Comparison of ENCODE assay signal across 16 mouse cellular contexts in genomic region chr12:24842299-24842910, GRCm38 (mm10). TPM values are rescaled to one million over a fixed set of nuclear protein-coding genes. Genes with fewer than 3 reads are reported as not detected.
DNase-seq lines count a peak whose midpoint lies in the region; ATAC-seq and TF ChIP-seq lines count a peak whose summit lies in the region.
"Had no signal": no experiment of that assay in that cellular context is flagged by ENCODE, and none has a peak within 500 bp of the region (broad histone marks: within the 10 kb centered on the region; RNA-seq: fewer than 3 reads in every experiment).

No protein-coding gene starts in this region.

- H3K36me3 ChIP-seq in embryonic facial prominence, embryonic 15.5 days = no peaks in the 10 kb centered on the region
- no peaks in the 10 kb centered on the region for H3K36me3 ChIP-seq in myocyte (ENCODE audit: control insufficient read depth, insufficient read depth)
- H3K36me3 ChIP-seq in kidney, embryonic 16.5 days (ENCODE audit: insufficient read depth, low read length) = no peaks in the 10 kb centered on the region
- H3K36me3 ChIP-seq in hindbrain, embryonic 14.5 days (replicated peaks; ENCODE audit: control insufficient read depth, insufficient read depth) = no peaks in the 10 kb centered on the region
- H3K36me3 ChIP-seq: hindbrain, embryonic 15.5 days; limb, embryonic 12.5 days had no signal

- TF ChIP-seq CTCF in layer of hippocampus, adult 2 months (conservative IDR thresholded peaks at IDR 0.05) = no peak

- H3K9ac ChIP-seq in embryonic facial prominence, embryonic 15.5 days = no peak overlapping the region
- no peak overlapping the region for H3K9ac ChIP-seq in kidney, embryonic 16.5 days (replicated peaks; ENCODE audit: low read length)
- no peak overlapping the region for H3K9ac ChIP-seq in hindbrain, embryonic 14.5 days
- H3K9ac ChIP-seq: hindbrain, embryonic 15.5 days; limb, embryonic 12.5 days; liver, postnatal 0 days had no signal

- no peaks in the 10 kb centered on the region for H3K27me3 ChIP-seq in embryonic facial prominence, embryonic 15.5 days
- no peaks in the 10 kb centered on the region for H3K27me3 ChIP-seq in myocyte (ENCODE audit: control insufficient read depth, insufficient read depth, insufficient read length)
- no peaks in the 10 kb centered on the region for H3K27me3 ChIP-seq in kidney, embryonic 16.5 days (ENCODE audit: insufficient read depth, low read length)
- H3K27me3 ChIP-seq in hindbrain, embryonic 14.5 days (ENCODE audit: control insufficient read depth, insufficient read depth, low read length) = no peaks in the 10 kb centered on the region
- H3K27me3 ChIP-seq: hindbrain, embryonic 15.5 days; limb, embryonic 12.5 days had no signal

- WGBS in embryonic facial prominence, embryonic 15.5 days = 40% methylated on average over 11 of the region's 11 CpGs
- WGBS in kidney, embryonic 16.5 days = 73% methylated on average over 11 of the region's 11 CpGs
- 58% methylated on average over 11 of the region's 11 CpGs for WGBS in hindbrain, embryonic 14.5 days

- no peaks in the 10 kb centered on the region for H3K9me3 ChIP-seq in embryonic facial prominence, embryonic 15.5 days (replicated peaks)
- no peaks in the 10 kb centered on the region for H3K9me3 ChIP-seq in kidney, embryonic 16.5 days (ENCODE audit: low read length)
- no peaks in the 10 kb centered on the region for H3K9me3 ChIP-seq in hindbrain, embryonic 14.5 days (ENCODE audit: control insufficient read depth, low read length)
- H3K9me3 ChIP-seq: hindbrain, embryonic 15.5 days; limb, embryonic 12.5 days had no signal

- H3K4me2 ChIP-seq in embryonic facial prominence, embryonic 15.5 days (replicated peaks) = no peak overlapping the region
- peak overlapping the region; percentile 64 for H3K4me2 ChIP-seq in myocyte (ENCODE audit: low read depth)
- no peak overlapping the region for H3K4me2 ChIP-seq in kidney, embryonic 16.5 days (replicated peaks; ENCODE audit: low read depth, low read length)
- no peak overlapping the region for H3K4me2 ChIP-seq in hindbrain, embryonic 14.5 days (replicated peaks)
- H3K4me2 ChIP-seq: hindbrain, embryonic 15.5 days had no signal

- H3K27ac ChIP-seq in layer of hippocampus, adult 2 months = peak overlapping the region; percentile 28; the same call in 1 of the 2 replicates
- peak overlapping the region; percentile 66; the same call in 1 of the 2 replicates for H3K27ac ChIP-seq in embryonic facial prominence, embryonic 15.5 days (replicated peaks)
- H3K27ac ChIP-seq in kidney, embryonic 16.5 days (ENCODE audit: low read length) = no peak overlapping the region
- H3K27ac ChIP-seq in hindbrain, embryonic 14.5 days = no peak overlapping the region
- H3K27ac ChIP-seq: hindbrain, embryonic 15.5 days; limb, embryonic 12.5 days had no signal

- no peak for ATAC-seq in embryonic facial prominence, embryonic 15.5 days (ENCODE audit: insufficient number of reproducible peaks, low FRiP score, low TSS enrichment, low read depth)
- no peak for ATAC-seq in kidney, embryonic 16.5 days (ENCODE audit: low FRiP score, low TSS enrichment)
- no peak for ATAC-seq in hindbrain, embryonic 14.5 days (ENCODE audit: low FRiP score)
- ATAC-seq: liver, postnatal 0 days had no signal

- peaks cover 51% of the 10 kb centered on the region for H3K4me1 ChIP-seq in embryonic facial prominence, embryonic 15.5 days
- peaks cover 36% of the 10 kb centered on the region for H3K4me1 ChIP-seq in kidney, embryonic 16.5 days (ENCODE audit: insufficient read depth, low read length)
- peaks cover 39% of the 10 kb centered on the region for H3K4me1 ChIP-seq in hindbrain, embryonic 14.5 days (replicated peaks; ENCODE audit: control insufficient read depth, insufficient read depth, low read length)

- H3K4me3 ChIP-seq in layer of hippocampus, adult 2 months = no peak overlapping the region
- H3K4me3 ChIP-seq in embryonic facial prominence, embryonic 15.5 days (replicated peaks) = no peak overlapping the region
- no peak overlapping the region for H3K4me3 ChIP-seq in myocyte
- no peak overlapping the region for H3K4me3 ChIP-seq in kidney, embryonic 16.5 days (ENCODE audit: low read length)
- no peak overlapping the region for H3K4me3 ChIP-seq in hindbrain, embryonic 14.5 days (replicated peaks; ENCODE audit: low read length)
- H3K4me3 ChIP-seq: hindbrain, embryonic 15.5 days; limb, embryonic 12.5 days had no signal

- no peaks in the 10 kb centered on the region for H3K79me2 ChIP-seq in myocyte (ENCODE audit: control insufficient read depth, insufficient read depth)

- no peak for TF ChIP-seq POLR2A in myocyte (IDR thresholded peaks at IDR 0.05; ENCODE audit: insufficient read length, low read depth)

- DNase-seq in heart, adult 11 months = peak; percentile 49
- DNase-seq in heart, adult 8-10 months (ENCODE audit: low spot score) = no peak
- no peak for DNase-seq in layer of hippocampus, adult 2 months (ENCODE audit: low spot score in 2 of 2)
- DNase-seq in layer of hippocampus, adult 18-20 months (ENCODE audit: low spot score in 2 of 2) = no peak
- DNase-seq in hindbrain, embryonic 14.5 days (ENCODE audit: low spot score) = no peak
- DNase-seq: cerebellum, adult 18-20 months; gastrocnemius, postnatal 36 days; kidney, adult 9 months; liver, postnatal 0 days; lung, postnatal 36 days; right cerebral cortex, postnatal 4 days had no signal

- no peak overlapping the region for H3ac ChIP-seq in myocyte (ENCODE audit: control insufficient read depth, insufficient read length)

TF ChIP-seq in myocyte, 11 proteins besides CTCF, POLR2A, EP300 and RAD21:
- TF ChIP-seq CEBPB (IDR thresholded peaks at IDR 0.05; ENCODE audit: insufficient read depth, poor library complexity, severe bottlenecking) (no peak), REST (IDR thresholded peaks at IDR 0.05; ENCODE audit: insufficient read depth, insufficient read length) (no peak), TCF12 (IDR thresholded peaks at IDR 0.05; ENCODE audit: insufficient read depth, poor library complexity, severe bottlenecking) (peak; percentile 70), MYOG (IDR thresholded peaks at IDR 0.05; ENCODE audit: control insufficient read depth in 1 of 3, insufficient read depth in 1 of 3, insufficient read length in 2 of 3, low read depth in 2 of 3) (peak in 1 of 3 experiments; percentile 77), MYOD1 (IDR thresholded peaks at IDR 0.05; ENCODE audit: control insufficient read depth in 1 of 3, insufficient read length in 2 of 3, low read depth in 2 of 3) (peak in 1 of 3 experiments; percentile 47)
TF ChIP-seq in myocyte: peak in this region for 3.

RNA-seq across cellular contexts. Expression of gene Mboat2, which starts 11.7 kb away (rescaled TPM):
- total RNA-seq in heart, adult 8-10 months (2022) = 10 to 100 TPM in 2 of 4 experiments, 1 to 10 TPM in 2; 9.6 to 13.6 (median 9.9) TPM
- total RNA-seq in layer of hippocampus, adult 2 months (2021) = 10 to 100 TPM; 87.0 to 99.6 TPM
- total RNA-seq in layer of hippocampus, adult 18-20 months (2021) = 10 to 100 TPM; 83.9 to 88.1 TPM
- 64.8 and 69.0 TPM in 2 replicates for polyA plus RNA-seq in embryonic facial prominence, embryonic 15.5 days (2015; fragmentation: Nextera tagmentation; extraction: Ambion mirVana)
- 16.9 TPM for polyA plus RNA-seq in myocyte (2012; fragmentation: generic; extraction: Trizol)
- 44.7 and 44.9 TPM in 2 replicates for polyA plus RNA-seq in kidney, embryonic 16.5 days (2015; fragmentation: Nextera tagmentation; extraction: Ambion mirVana)
- polyA plus RNA-seq in hindbrain, embryonic 14.5 days (2014; fragmentation: Nextera tagmentation; extraction: Ambion mirVana) = 79.2 and 80.1 TPM in 2 replicates

Comparison
In these comparisons a context has a peak if more than half of its experiments do, and no peak if none do; other contexts are left out.
1. H3K27ac ChIP-seq: peak in layer of hippocampus, adult 2 months (single experiment) and embryonic facial prominence, embryonic 15.5 days (single experiment); none in kidney, embryonic 16.5 days (single experiment) and hindbrain, embryonic 14.5 days (single experiment).